Mouse (Mus musculus): Measurements from ENCODE around the gene Sap30bp. TPM values are rescaled to one million over a fixed set of nuclear protein-coding genes. Genes with fewer than 3 reads are reported as not detected.

Sap30bp gene
- polyA plus RNA-seq, 1 experiment from 2014 or later = 29.8 TPM

DNA sequence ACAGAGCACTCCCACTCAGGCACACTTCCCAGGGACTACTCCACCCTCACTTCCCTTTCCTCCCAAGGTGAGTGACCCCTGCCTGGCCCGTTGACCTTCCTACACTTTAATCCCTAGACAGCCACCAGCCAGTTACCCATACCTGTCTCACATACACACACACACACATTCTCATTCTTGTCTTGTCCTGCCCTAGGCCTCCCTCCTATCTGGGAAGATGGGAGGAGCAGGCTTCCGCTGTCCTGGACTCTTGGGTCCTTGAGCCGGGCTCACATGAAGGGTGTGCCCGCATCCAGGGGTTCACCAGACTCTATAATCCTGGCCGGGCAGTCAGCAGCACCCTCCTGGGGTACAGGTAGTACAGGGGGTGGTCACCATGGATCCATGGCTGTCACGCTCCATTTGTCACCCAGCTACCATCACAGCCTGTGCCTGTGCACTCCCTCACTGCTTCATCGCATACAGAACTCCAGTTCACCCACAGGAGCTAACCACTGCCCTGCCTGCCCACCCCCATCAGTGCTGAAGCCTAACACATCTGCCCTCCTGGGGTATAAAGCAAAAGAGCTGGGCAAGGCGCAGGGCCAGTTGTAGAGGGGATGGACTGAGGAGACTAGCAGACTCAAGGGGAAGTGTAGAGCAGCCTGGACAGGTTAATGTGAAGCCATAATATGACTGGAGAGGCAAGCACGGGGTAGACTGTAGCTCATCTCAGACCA, 72.8 kb downstream of the Sap30bp start:
- ATAC-seq (ENCODE audit: borderline replicate concordance, extremely low read depth, low FRiP score, low TSS enrichment) = peak; percentile 1; the same call in 1 of the 2 replicates
- peak overlapping the region; percentile 79 for H3K27ac ChIP-seq
- H3K4me2 ChIP-seq = peak overlapping the region; percentile 82
- 0 out of 2 replicates have a peak, but pooled peaks cover 2% of the 10 kb centered on the region for H3K27me3 ChIP-seq
- no peaks in the 10 kb centered on the region for H3K9me3 ChIP-seq
- H3K9ac ChIP-seq = peak overlapping the region; percentile 26; the same call in 1 of the 2 replicates
- peak overlapping the region; percentile 36 for H3K4me3 ChIP-seq
- WGBS = 65% methylated on average over 9 of the region's 9 CpGs
- H3K4me1 ChIP-seq = peaks cover 17% of the 10 kb centered on the region
- H3K36me3 ChIP-seq = peaks cover 29% of the 10 kb centered on the region

DNA sequence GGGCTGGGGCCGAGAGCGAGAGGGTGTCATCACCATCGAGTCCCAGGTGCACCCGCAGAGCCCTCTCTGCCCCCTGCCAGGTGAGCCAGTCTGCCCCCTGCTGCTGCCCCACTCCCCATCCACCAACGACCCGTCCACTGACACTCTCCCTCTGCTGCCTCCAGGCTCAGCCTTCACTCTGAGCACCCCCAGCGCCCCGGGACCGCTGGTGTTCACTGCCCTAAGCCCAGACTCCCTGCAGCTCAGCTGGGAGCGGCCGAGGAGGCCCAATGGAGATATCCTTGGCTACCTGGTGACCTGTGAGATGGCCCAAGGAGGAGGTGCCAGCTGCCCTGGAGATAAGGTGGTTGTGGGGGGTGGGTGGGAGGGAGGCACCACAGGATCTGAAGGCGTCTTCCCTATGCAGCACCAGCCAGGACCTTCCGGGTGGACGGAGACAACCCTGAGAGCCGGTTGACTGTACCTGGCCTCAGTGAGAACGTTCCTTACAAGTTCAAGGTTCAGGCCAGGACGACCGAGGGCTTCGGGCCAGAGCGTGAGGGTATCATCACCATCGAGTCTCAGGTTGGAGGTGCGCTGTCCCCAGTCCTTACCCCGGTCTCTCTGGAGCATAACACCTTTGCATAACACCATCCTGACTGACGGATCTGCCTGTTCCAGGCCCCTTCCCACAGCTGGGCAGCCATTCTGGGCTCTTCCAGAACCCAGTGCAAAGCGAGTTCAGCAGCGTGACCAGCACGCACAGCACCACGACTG, 74.2 kb downstream of the Sap30bp start:
- no peak overlapping the region for H3K9ac ChIP-seq
- H3K27ac ChIP-seq = no peak overlapping the region
- peaks cover 29% of the 10 kb centered on the region for H3K36me3 ChIP-seq
- H3K4me2 ChIP-seq = no peak overlapping the region
- no peaks in the 10 kb centered on the region for H3K27me3 ChIP-seq
- no peak for ATAC-seq (ENCODE audit: borderline replicate concordance, extremely low read depth, low FRiP score, low TSS enrichment)
- no peaks in the 10 kb centered on the region for H3K9me3 ChIP-seq
- WGBS = 85% methylated on average over 28 of the region's 28 CpGs
- H3K4me3 ChIP-seq = no peak overlapping the region
- H3K4me1 ChIP-seq = peaks cover 25% of the 10 kb centered on the region

- peaks cover 32% of the 10 kb centered on the region for H3K4me1 ChIP-seq
- 85% methylated on average over 11 of the region's 11 CpGs for WGBS
- no peaks in the 10 kb centered on the region for H3K9me3 ChIP-seq
- no peak overlapping the region for H3K27ac ChIP-seq
- H3K4me3 ChIP-seq = no peak overlapping the region
- H3K27me3 ChIP-seq = no peaks in the 10 kb centered on the region
- H3K36me3 ChIP-seq = peaks cover 29% of the 10 kb centered on the region
- no peak overlapping the region for H3K4me2 ChIP-seq
- H3K9ac ChIP-seq = no peak overlapping the region
- ATAC-seq (ENCODE audit: borderline replicate concordance, extremely low read depth, low FRiP score, low TSS enrichment) = no peak
Measured at GRCm38 (mm10) chr11:116008411-116008810, 75.3 kb downstream of the Sap30bp start.

- Histone ChIP-seq H3K4me2 (no peak overlapping the region), H3K27ac (no peak overlapping the region), H3K36me3 (peaks cover 29% of the 10 kb centered on the region), H3K27me3 (no peaks in the 10 kb centered on the region), H3K9me3 (no peaks in the 10 kb centered on the region), H3K9ac (no peak overlapping the region), H3K4me1 (peaks cover 32% of the 10 kb centered on the region), H3K4me3 (no peak overlapping the region)
- no peak for ATAC-seq (ENCODE audit: borderline replicate concordance, extremely low read depth, low FRiP score, low TSS enrichment)
- WGBS = 90% methylated on average over 13 of the region's 13 CpGs
Measured at GRCm38 (mm10) chr11:116008832-116009375, 75.8 kb downstream of the Sap30bp start.

DNA sequence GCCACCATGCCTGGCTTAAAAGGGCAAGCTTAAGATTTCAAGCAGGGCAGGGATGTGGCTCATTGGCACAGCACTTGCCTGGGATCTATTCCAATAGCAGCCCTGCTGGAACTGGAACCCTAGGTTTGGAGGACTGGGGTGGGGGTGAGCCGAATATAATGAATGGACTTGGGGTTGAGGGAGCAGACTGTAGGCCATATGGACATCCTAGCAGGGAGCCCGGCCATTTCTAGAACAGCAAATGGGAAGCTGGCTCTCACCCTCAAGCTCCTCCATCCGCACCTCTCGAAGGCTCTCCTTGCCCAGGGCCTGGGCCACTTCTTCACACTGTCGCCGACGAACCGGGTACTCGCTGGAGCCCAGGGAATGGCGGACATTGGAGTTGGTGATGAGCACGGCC, 76.6 kb downstream of the Sap30bp start:
- H3K27me3 ChIP-seq = no peaks in the 10 kb centered on the region
- WGBS = 85% methylated on average over 11 of the region's 11 CpGs
- H3K4me1 ChIP-seq = peaks cover 27% of the 10 kb centered on the region
- no peak overlapping the region for H3K4me3 ChIP-seq
- no peak overlapping the region for H3K27ac ChIP-seq
- no peak for ATAC-seq (ENCODE audit: borderline replicate concordance, extremely low read depth, low FRiP score, low TSS enrichment)
- peaks cover 29% of the 10 kb centered on the region for H3K36me3 ChIP-seq
- no peak overlapping the region for H3K4me2 ChIP-seq
- H3K9ac ChIP-seq = no peak overlapping the region
- H3K9me3 ChIP-seq = no peaks in the 10 kb centered on the region

DNA sequence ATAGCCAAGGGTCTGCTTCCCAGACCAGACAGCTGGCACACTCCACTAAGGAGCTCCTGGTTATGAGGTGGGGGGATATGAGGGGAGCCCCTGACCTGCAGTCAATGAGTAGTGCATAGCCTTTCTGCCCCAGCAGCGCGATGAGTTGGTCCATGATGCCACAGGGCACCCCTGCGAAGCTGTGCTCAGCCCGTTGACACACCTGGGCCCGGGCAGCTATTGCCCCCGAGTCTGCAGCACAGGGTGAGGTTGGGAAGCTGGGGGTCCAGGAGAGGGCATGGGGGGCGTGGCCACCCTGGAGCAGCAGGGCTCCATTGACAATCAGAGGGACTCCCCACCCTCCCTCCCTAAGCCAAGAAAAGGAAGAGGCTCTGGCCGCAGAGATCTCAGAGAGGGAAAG, 77.1 kb downstream of the Sap30bp start:
- WGBS = 91% methylated on average over 7 of the region's 8 CpGs
- no peak overlapping the region for H3K9ac ChIP-seq
- peaks cover 29% of the 10 kb centered on the region for H3K36me3 ChIP-seq
- no peak for ATAC-seq (ENCODE audit: borderline replicate concordance, extremely low read depth, low FRiP score, low TSS enrichment)
- no peaks in the 10 kb centered on the region for H3K27me3 ChIP-seq
- peaks cover 25% of the 10 kb centered on the region for H3K4me1 ChIP-seq
- H3K9me3 ChIP-seq = no peaks in the 10 kb centered on the region
- H3K4me3 ChIP-seq = no peak overlapping the region
- no peak overlapping the region for H3K4me2 ChIP-seq
- H3K27ac ChIP-seq = no peak overlapping the region

GRCm38 (mm10) chr11:116010948-116011347, 77.9 kb downstream of the Sap30bp start:
- Histone ChIP-seq H3K27ac (0 out of 2 replicates have a peak overlapping the region, but pooled peaks have one; percentile 99), H3K4me3 (no peak overlapping the region), H3K36me3 (peaks cover 29% of the 10 kb centered on the region), H3K9me3 (no peaks in the 10 kb centered on the region), H3K4me1 (peaks cover 18% of the 10 kb centered on the region), H3K27me3 (no peaks in the 10 kb centered on the region), H3K4me2 (peak overlapping the region; percentile 87), H3K9ac (peak overlapping the region; percentile 88; the same call in 1 of the 2 replicates)
- 84% methylated on average over 5 of the region's 5 CpGs for WGBS
- ATAC-seq (ENCODE audit: borderline replicate concordance, extremely low read depth, low FRiP score, low TSS enrichment) = no peak

DNA sequence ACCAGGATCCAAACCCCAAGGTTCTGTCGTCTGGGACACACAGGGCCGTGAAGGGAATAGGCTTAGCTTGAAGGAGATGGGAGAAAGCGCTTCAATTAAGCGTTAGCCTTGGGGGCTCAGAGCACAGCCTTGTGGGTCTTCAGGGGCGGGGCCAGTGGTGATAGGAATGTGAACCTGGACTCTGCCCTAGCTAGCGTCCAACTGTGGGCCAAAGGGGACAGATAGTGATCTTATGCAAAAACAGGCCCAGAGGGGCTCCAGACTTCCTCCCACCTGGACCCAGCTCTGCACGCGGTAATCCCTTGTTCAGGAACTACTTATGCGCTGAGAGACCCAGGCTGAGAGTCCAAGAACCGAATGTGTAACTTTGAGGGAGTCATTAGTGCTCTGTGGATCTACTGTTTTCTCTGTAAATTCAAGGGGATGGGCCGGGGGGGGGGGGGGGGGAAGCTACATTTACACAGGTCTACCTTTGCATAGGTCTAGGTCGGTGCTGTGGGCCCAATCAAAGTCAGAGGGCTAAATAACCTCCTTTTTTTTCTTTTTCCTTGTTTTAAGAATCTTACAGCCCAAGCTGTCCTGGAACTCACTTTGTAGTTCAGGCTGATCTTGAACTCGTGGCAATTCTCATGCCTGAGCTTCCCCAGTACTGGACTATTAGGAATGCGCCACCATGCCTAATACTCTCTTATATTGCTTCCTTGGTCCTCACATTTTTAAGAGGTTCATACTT, 78.6 kb downstream of the Sap30bp start:
- 14% methylated on average over 13 of the region's 14 CpGs for WGBS
- no peak for ATAC-seq (ENCODE audit: borderline replicate concordance, extremely low read depth, low FRiP score, low TSS enrichment)

GRCm38 (mm10) chr11:116012262-116012947, 79.3 kb downstream of the Sap30bp start, which contains the start of gene Galk1:
TSS of gene Galk1 (minus strand) at chr11:116012719.
- no peaks in the 10 kb centered on the region for H3K9me3 ChIP-seq
- ATAC-seq (ENCODE audit: borderline replicate concordance, extremely low read depth, low FRiP score, low TSS enrichment) = peak; percentile 93
- peak within 1 kb of the TSS; percentile 88 for H3K9ac ChIP-seq
- peak within 1 kb of the TSS; percentile 87 for H3K4me2 ChIP-seq
- no peaks in the 10 kb centered on the region for H3K27me3 ChIP-seq
- WGBS = under 1% methylated on average over 55 of the region's 55 CpGs
- H3K27ac ChIP-seq = peak within 1 kb of the TSS; percentile 99
- H3K4me3 ChIP-seq = peak within 1 kb of the TSS; percentile 78
- peaks cover 18% of the 10 kb centered on the region for H3K4me1 ChIP-seq
- H3K36me3 ChIP-seq = peaks cover 23% of the 10 kb centered on the region

More for the DNA sequence above, 78.6 kb downstream of the Sap30bp start:
- H3K36me3 ChIP-seq = peaks cover 27% of the 10 kb centered on the region
- H3K4me1 ChIP-seq = peaks cover 18% of the 10 kb centered on the region
- peak overlapping the region; percentile 88 for H3K9ac ChIP-seq
- peak overlapping the region; percentile 78 for H3K4me3 ChIP-seq
- peak overlapping the region; percentile 87 for H3K4me2 ChIP-seq
- H3K9me3 ChIP-seq = no peaks in the 10 kb centered on the region
- no peaks in the 10 kb centered on the region for H3K27me3 ChIP-seq
- H3K27ac ChIP-seq = peak overlapping the region; percentile 99

DNA sequence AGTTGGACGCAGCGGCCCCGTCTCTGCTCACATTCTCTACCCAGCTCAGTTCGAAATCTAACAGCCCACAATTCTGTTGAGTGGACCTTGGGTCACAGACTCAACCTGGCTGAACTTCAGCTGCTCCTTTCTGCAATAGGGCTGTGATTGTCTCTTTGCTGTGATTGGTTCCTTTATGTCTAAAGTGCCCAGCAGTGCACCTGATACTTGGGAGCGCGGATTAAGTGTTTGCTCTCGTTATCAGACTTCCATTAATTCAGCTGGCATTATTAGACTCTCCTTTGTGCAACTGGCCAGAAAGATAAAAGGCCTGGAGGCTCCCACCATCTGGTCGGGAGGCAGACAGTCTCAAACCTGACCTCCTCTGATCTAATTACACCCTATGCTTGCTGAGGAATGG, 81.7 kb downstream of the Sap30bp start:
- no peaks in the 10 kb centered on the region for H3K27me3 ChIP-seq
- H3K36me3 ChIP-seq = 0 out of 2 replicates have a peak, but pooled peaks cover 4% of the 10 kb centered on the region
- peak overlapping the region; percentile 3; the same call in 1 of the 2 replicates for H3K4me2 ChIP-seq
- no peaks in the 10 kb centered on the region for H3K9me3 ChIP-seq
- no peak for ATAC-seq (ENCODE audit: borderline replicate concordance, extremely low read depth, low FRiP score, low TSS enrichment)
- H3K27ac ChIP-seq = peak overlapping the region; percentile 62
- WGBS = 50% methylated on average over 8 of the region's 8 CpGs
- H3K9ac ChIP-seq = no peak overlapping the region
- peaks cover 18% of the 10 kb centered on the region for H3K4me1 ChIP-seq
- no peak overlapping the region for H3K4me3 ChIP-seq
